26 mouse cellular contexts compared by ENCODE assay signal in genomic region chr2:41955832-41956231, GRCm38 (mm10).
DNase-seq lines count a peak whose midpoint lies in the region; ATAC-seq and TF ChIP-seq lines count a peak whose summit lies in the region.
"Had no signal": no experiment of that assay in that cellular context is flagged by ENCODE, and none has a peak within 500 bp of the region (broad histone marks: within the 10 kb centered on the region; RNA-seq: fewer than 3 reads in every experiment).

No protein-coding gene starts in this region.

- TF ChIP-seq EP300 in stomach, postnatal 0 days (optimal IDR thresholded peaks at IDR 0.05): no peak

- ATAC-seq in stomach, embryonic 14.5 days (ENCODE audit: insufficient number of reproducible peaks, insufficient read depth, low FRiP score, low read depth): peak; percentile 67; the same call in 1 of the 2 replicates
- no peak for ATAC-seq in stomach, postnatal 0 days (ENCODE audit: low FRiP score, low TSS enrichment)
- peak; percentile 65; the same call in 1 of the 2 replicates for ATAC-seq in embryonic facial prominence, embryonic 14.5 days (ENCODE audit: low read depth)
- ATAC-seq: activated CD4-positive, CD25-positive, alpha-beta regulatory T cell, adult 4 months; CD4-positive, CD25-positive, alpha-beta regulatory T cell, adult 4 months; forebrain, embryonic 14.5 days; forebrain, embryonic 16.5 days; Patski had no signal

- DNase-seq in adrenal gland, adult 2 months: peak; percentile 2
- DNase-seq in adrenal gland, adult 8-10 months: no peak
- DNase-seq in stomach, postnatal 0 days (ENCODE audit: low spot score): no peak
- DNase-seq in embryonic facial prominence, embryonic 14.5 days (ENCODE audit: low spot score): peak; percentile 27
- no peak for DNase-seq in retina, postnatal 1 day
- DNase-seq: adrenal gland, postnatal 14 days; adrenal gland, postnatal 36 days; B cell, adult 2 months; cerebellum, adult 11-12 months; cerebellum, adult 2 months; cerebellum, adult 9-10 months; cerebellum, postnatal 10 days; cerebellum, postnatal 25 days had no signal

- no peak overlapping the region for H3K4me2 ChIP-seq in stomach, embryonic 14.5 days (replicated peaks; ENCODE audit: low read depth, low read length)
- H3K4me2 ChIP-seq in stomach, postnatal 0 days (replicated peaks; ENCODE audit: low read depth): no peak overlapping the region
- no peak overlapping the region for H3K4me2 ChIP-seq in embryonic facial prominence, embryonic 14.5 days (ENCODE audit: low read depth, low read length)
- H3K4me2 ChIP-seq: embryonic facial prominence, embryonic 12.5 days; embryonic facial prominence, embryonic 15.5 days; forebrain, embryonic 12.5 days had no signal

- no peak overlapping the region for H3K4me3 ChIP-seq in stomach, embryonic 14.5 days (ENCODE audit: low read depth, low read length)
- H3K4me3 ChIP-seq in stomach, postnatal 0 days (ENCODE audit: low read depth, low read length): no peak overlapping the region
- no peak overlapping the region for H3K4me3 ChIP-seq in embryonic facial prominence, embryonic 14.5 days (ENCODE audit: low read depth, low read length)
- H3K4me3 ChIP-seq: embryonic facial prominence, embryonic 12.5 days; embryonic facial prominence, embryonic 15.5 days; erythroblast, embryonic 14.5 days; forebrain, embryonic 10.5 days; forebrain, embryonic 12.5 days had no signal

- no peaks in the 10 kb centered on the region for H3K36me3 ChIP-seq in stomach, embryonic 14.5 days (ENCODE audit: control insufficient read depth, insufficient read depth, low read length)
- no peaks in the 10 kb centered on the region for H3K36me3 ChIP-seq in stomach, postnatal 0 days (ENCODE audit: control insufficient read depth, insufficient read depth, low read length)
- H3K36me3 ChIP-seq in embryonic facial prominence, embryonic 14.5 days (ENCODE audit: control insufficient read depth, insufficient read depth, low read length): no peaks in the 10 kb centered on the region
- H3K36me3 ChIP-seq: embryonic facial prominence, embryonic 12.5 days; embryonic facial prominence, embryonic 15.5 days; forebrain, embryonic 10.5 days; forebrain, embryonic 12.5 days; G1E had no signal

- no peaks in the 10 kb centered on the region for H3K27me3 ChIP-seq in stomach, embryonic 14.5 days (ENCODE audit: control insufficient read depth, insufficient read depth, low read length)
- H3K27me3 ChIP-seq in stomach, postnatal 0 days (ENCODE audit: control insufficient read depth, insufficient read depth, low read length): no peaks in the 10 kb centered on the region
- H3K27me3 ChIP-seq in embryonic facial prominence, embryonic 14.5 days (replicated peaks; ENCODE audit: control insufficient read depth, insufficient read depth, low read length): no peaks in the 10 kb centered on the region
- H3K27me3 ChIP-seq: CH12.LX; embryonic facial prominence, embryonic 12.5 days; embryonic facial prominence, embryonic 15.5 days; forebrain, embryonic 12.5 days; Patski had no signal

- no peaks in the 10 kb centered on the region for H3K9me3 ChIP-seq in stomach, embryonic 14.5 days (ENCODE audit: control insufficient read depth, low read depth, low read length)
- H3K9me3 ChIP-seq in stomach, postnatal 0 days (ENCODE audit: control insufficient read depth, low read length): no peaks in the 10 kb centered on the region
- no peaks in the 10 kb centered on the region for H3K9me3 ChIP-seq in embryonic facial prominence, embryonic 14.5 days (ENCODE audit: control insufficient read depth, low read length)
- H3K9me3 ChIP-seq: embryonic facial prominence, embryonic 12.5 days; embryonic facial prominence, embryonic 15.5 days; forebrain, embryonic 10.5 days; forebrain, embryonic 12.5 days; G1E had no signal

- H3K9ac ChIP-seq in stomach, embryonic 14.5 days (replicated peaks; ENCODE audit: low read depth, low read length): no peak overlapping the region
- no peak overlapping the region for H3K9ac ChIP-seq in stomach, postnatal 0 days (ENCODE audit: low read length)
- H3K9ac ChIP-seq in embryonic facial prominence, embryonic 14.5 days (ENCODE audit: low read depth, low read length): no peak overlapping the region
- H3K9ac ChIP-seq: embryonic facial prominence, embryonic 12.5 days; embryonic facial prominence, embryonic 15.5 days; forebrain, embryonic 12.5 days had no signal

- H3K27ac ChIP-seq in stomach, embryonic 14.5 days (ENCODE audit: low read length): no peak overlapping the region
- no peak overlapping the region for H3K27ac ChIP-seq in stomach, postnatal 0 days (replicated peaks)
- H3K27ac ChIP-seq in embryonic facial prominence, embryonic 14.5 days (replicated peaks; ENCODE audit: low read depth, low read length): no peak overlapping the region
- H3K27ac ChIP-seq: embryonic facial prominence, embryonic 12.5 days; embryonic facial prominence, embryonic 15.5 days; forebrain, embryonic 10.5 days; forebrain, embryonic 12.5 days had no signal

- TF ChIP-seq CTCF in stomach, postnatal 0 days (IDR thresholded peaks at IDR 0.05; ENCODE audit: low read depth): no peak

- H3K4me1 ChIP-seq in stomach, embryonic 14.5 days (ENCODE audit: control insufficient read depth, insufficient read depth, low read length): no peaks in the 10 kb centered on the region
- H3K4me1 ChIP-seq in stomach, postnatal 0 days (replicated peaks; ENCODE audit: control insufficient read depth, insufficient read depth): no peaks in the 10 kb centered on the region
- H3K4me1 ChIP-seq in embryonic facial prominence, embryonic 14.5 days (ENCODE audit: control insufficient read depth, insufficient read depth, low read length): no peaks in the 10 kb centered on the region
- H3K4me1 ChIP-seq: embryonic facial prominence, embryonic 12.5 days; embryonic facial prominence, embryonic 15.5 days; forebrain, embryonic 10.5 days; forebrain, embryonic 12.5 days had no signal

Comparison
In these comparisons a context has a peak if more than half of its experiments do, and no peak if none do; other contexts are left out.
1. DNase-seq: peak in adrenal gland, adult 2 months (single experiment) and embryonic facial prominence, embryonic 14.5 days (single experiment); none in adrenal gland, adult 8-10 months (single experiment), stomach, postnatal 0 days (single experiment) and retina, postnatal 1 day (single experiment).